Mouse (Mus musculus): ENCODE measurements around the gene Rbfox3. TPM values are rescaled to one million over a fixed set of nuclear protein-coding genes. Genes with fewer than 3 reads are reported as not detected.
A peak's percentile ranks its signal among the peaks of the same experiment; 100 is the strongest.

The Rbfox3 gene
- polyA plus RNA-seq, 1 experiment from 2014 or later = 0.26 TPM

DNA sequence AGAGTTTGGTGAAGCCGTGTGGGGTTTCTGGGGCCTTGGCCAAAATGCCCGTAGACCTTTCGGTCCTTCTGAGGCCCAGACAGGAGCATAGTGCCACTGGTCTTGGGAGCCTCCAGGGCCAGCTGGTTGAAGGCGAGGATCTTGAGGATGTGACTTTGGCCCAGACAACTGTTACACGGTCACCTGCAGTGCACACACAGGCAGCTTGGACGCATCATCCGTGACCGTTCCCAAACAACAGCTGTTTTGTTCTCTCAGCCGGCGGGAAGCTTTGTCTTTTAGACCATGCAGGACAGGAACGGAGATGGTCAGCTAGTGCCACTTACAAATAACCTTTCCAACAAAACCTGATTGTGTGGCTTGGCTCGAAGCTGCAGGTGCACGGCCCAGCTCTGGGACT lies 439.7 kb downstream of the Rbfox3 start:
- Histone ChIP-seq H3K4me1 (replicated peaks) (peaks cover 21% of the 10 kb centered on the region), H3K9me3 (replicated peaks) (no peaks in the 10 kb centered on the region), H3K27ac (ENCODE audit: poor library complexity, severe bottlenecking) (no peak overlapping the region), H3K4me3 (no peak overlapping the region), H3K4me2 (no peak overlapping the region), H3K27me3 (replicated peaks) (no peaks in the 10 kb centered on the region), H3K36me3 (no peaks in the 10 kb centered on the region), H3K9ac (no peak overlapping the region)
- WGBS = 85% methylated on average over 13 of the region's 13 CpGs
- ATAC-seq (ENCODE audit: insufficient number of reproducible peaks, low FRiP score) = no peak

DNA sequence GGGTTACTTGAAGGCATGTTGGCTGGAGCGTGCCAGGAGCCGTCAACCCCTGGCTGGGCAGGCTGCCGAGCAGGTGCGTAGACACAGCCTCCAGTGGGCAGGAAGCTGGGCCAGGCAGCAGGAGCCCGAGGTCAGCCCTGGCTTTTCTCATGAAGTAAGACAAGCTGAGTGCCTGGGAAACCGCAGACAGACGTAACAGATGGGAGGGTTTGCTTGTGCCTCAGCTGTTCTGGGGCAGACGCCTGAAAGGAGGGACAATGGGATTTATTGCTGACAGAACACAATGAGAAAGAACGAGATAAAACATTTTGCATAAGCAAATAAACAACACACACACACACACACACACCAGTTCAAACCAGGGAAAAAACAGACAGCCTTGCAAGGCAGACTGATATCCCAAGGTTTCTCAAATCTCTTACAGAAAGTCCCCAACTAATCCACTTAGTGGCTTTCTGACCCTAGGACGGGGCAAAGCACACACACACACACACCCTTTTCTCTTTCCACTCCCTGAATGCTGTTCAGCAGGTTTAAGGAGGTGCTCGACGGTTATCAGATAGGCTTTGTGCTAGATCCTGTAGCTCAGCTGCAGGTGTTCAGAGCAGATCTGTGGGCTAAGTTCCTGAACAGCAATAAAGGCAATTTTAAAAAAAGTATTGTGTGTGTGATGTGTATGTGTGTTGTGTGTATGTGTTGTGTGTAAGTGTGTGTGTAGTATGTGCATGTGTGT lies 441.0 kb downstream of the Rbfox3 start:
- no peak overlapping the region for H3K27ac ChIP-seq (ENCODE audit: poor library complexity, severe bottlenecking)

DNA sequence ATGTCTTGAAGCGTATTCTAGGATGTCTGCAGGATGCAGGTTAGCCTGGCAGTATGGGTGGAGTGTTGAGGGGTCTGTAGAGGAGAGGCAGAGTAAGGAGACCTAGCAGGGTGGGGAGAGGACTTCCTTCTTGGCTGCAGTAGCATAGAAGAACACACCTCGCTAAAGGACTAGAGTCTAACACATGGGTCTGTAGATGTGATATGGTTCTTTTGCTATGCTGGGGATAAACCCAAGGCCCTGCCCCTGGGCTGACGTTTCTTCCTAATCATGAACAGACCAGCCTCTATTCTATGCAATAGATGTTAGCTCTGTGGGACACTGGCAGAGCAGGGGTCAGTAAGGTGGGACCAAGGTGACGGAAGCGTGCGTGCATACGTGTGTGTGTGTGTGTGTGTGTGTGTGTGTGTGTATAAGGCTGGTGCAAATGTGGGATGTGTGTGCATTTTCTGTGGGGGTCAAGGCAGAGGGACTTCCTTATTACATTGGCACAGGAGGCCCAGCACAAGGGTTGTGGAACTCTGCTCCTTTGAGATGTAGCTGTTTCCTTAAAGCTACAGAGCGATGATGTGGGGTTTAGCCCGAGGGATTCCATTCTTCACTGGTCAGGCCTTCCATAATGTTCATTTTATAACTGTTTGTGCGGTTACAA lies 441.8 kb downstream of the Rbfox3 start:
- 77% methylated on average over 10 of the region's 10 CpGs for WGBS
- Histone ChIP-seq H3K4me2 (no peak overlapping the region), H3K36me3 (no peaks in the 10 kb centered on the region), H3K9ac (no peak overlapping the region), H3K27ac (ENCODE audit: poor library complexity, severe bottlenecking) (no peak overlapping the region), H3K27me3 (replicated peaks) (no peaks in the 10 kb centered on the region), H3K4me1 (replicated peaks) (peaks cover 21% of the 10 kb centered on the region), H3K4me3 (no peak overlapping the region), H3K9me3 (replicated peaks) (no peaks in the 10 kb centered on the region)
- no peak for ATAC-seq (ENCODE audit: insufficient number of reproducible peaks, low FRiP score)

More for the DNA sequence above, 441.0 kb downstream of the Rbfox3 start:
- no peaks in the 10 kb centered on the region for H3K9me3 ChIP-seq (replicated peaks)
- ATAC-seq (ENCODE audit: insufficient number of reproducible peaks, low FRiP score) = peak; percentile 61; the same call in 1 of the 2 replicates
- peaks cover 21% of the 10 kb centered on the region for H3K4me1 ChIP-seq (replicated peaks)
- no peak overlapping the region for H3K9ac ChIP-seq
- H3K4me2 ChIP-seq = no peak overlapping the region
- WGBS = 17% methylated on average over 12 of the region's 12 CpGs
- no peaks in the 10 kb centered on the region for H3K36me3 ChIP-seq
- no peaks in the 10 kb centered on the region for H3K27me3 ChIP-seq (replicated peaks)
- H3K4me3 ChIP-seq = no peak overlapping the region

DNA sequence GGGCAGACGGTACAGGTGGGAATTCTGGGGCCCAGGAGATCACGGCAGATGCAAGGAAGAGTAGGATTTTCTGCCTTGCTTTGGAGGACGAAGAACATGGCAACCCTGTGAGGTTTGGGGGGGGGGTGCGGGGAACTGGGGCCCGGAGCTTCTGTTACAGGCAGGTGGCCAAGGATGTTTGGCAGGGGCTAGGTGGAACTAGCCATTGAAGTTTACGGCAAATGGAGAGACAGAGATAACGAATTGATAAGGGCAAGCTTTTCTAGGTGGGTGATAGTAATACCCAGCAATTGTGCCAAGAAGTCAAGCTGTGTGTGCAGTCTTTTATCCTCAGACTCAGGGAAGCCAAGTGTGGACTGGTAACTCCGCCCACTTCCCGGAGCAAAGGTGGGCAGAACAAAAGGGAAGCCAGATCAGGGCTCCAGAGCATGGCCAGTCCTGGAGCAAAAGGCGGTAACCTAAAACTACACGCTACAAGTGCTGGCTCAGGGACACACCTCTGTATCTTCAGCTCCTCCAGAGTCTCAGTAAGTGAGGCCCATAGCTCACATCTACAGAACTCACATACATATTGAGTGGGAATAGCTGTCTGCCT lies 443.9 kb downstream of the Rbfox3 start:
- no peak overlapping the region for H3K4me2 ChIP-seq
- no peak overlapping the region for H3K9ac ChIP-seq
- ATAC-seq (ENCODE audit: insufficient number of reproducible peaks, low FRiP score) = no peak
- no peak overlapping the region for H3K4me3 ChIP-seq
- WGBS = 53% methylated on average over 11 of the region's 11 CpGs
- H3K27ac ChIP-seq (ENCODE audit: poor library complexity, severe bottlenecking) = no peak overlapping the region
- no peaks in the 10 kb centered on the region for H3K36me3 ChIP-seq
- H3K4me1 ChIP-seq (replicated peaks) = peaks cover 21% of the 10 kb centered on the region
- no peaks in the 10 kb centered on the region for H3K27me3 ChIP-seq (replicated peaks)
- no peaks in the 10 kb centered on the region for H3K9me3 ChIP-seq (replicated peaks)

GRCm38 (mm10) chr11:118460280-118460679 lies 451.1 kb downstream of the Rbfox3 start:
- H3K36me3 ChIP-seq = no peaks in the 10 kb centered on the region
- no peak overlapping the region for H3K9ac ChIP-seq
- no peak overlapping the region for H3K4me2 ChIP-seq
- H3K4me3 ChIP-seq = no peak overlapping the region
- WGBS = 54% methylated on average over 6 of the region's 6 CpGs
- H3K4me1 ChIP-seq (replicated peaks) = peaks cover 12% of the 10 kb centered on the region
- no peak for ATAC-seq (ENCODE audit: insufficient number of reproducible peaks, low FRiP score)
- H3K9me3 ChIP-seq (replicated peaks) = peaks cover 6% of the 10 kb centered on the region; the same call in 1 of the 2 replicates
- H3K27ac ChIP-seq (ENCODE audit: poor library complexity, severe bottlenecking) = no peak overlapping the region
- no peaks in the 10 kb centered on the region for H3K27me3 ChIP-seq (replicated peaks)

GRCm38 (mm10) chr11:118459536-118459935 lies 451.9 kb downstream of the Rbfox3 start:
- peak; percentile 50 for ATAC-seq (ENCODE audit: insufficient number of reproducible peaks, low FRiP score)
- H3K4me2 ChIP-seq = no peak overlapping the region
- H3K27ac ChIP-seq (ENCODE audit: poor library complexity, severe bottlenecking) = peak overlapping the region; percentile 55

GRCm38 (mm10) chr11:118459051-118459450 lies 452.3 kb downstream of the Rbfox3 start:
- Histone ChIP-seq H3K9me3 (replicated peaks) (peaks cover 6% of the 10 kb centered on the region; the same call in 1 of the 2 replicates), H3K9ac (no peak overlapping the region), H3K4me2 (no peak overlapping the region), H3K27ac (ENCODE audit: poor library complexity, severe bottlenecking) (peak overlapping the region; percentile 55), H3K4me3 (no peak overlapping the region), H3K4me1 (replicated peaks) (peaks cover 12% of the 10 kb centered on the region), H3K27me3 (replicated peaks) (no peaks in the 10 kb centered on the region), H3K36me3 (no peaks in the 10 kb centered on the region)
- ATAC-seq (ENCODE audit: insufficient number of reproducible peaks, low FRiP score) = peak; percentile 73
- 24% methylated on average over 8 of the region's 8 CpGs for WGBS

More at GRCm38 (mm10) chr11:118459536-118459935, 451.9 kb downstream of the Rbfox3 start:
- Histone ChIP-seq H3K9ac (no peak overlapping the region), H3K4me3 (no peak overlapping the region), H3K27me3 (replicated peaks) (no peaks in the 10 kb centered on the region), H3K4me1 (replicated peaks) (peaks cover 12% of the 10 kb centered on the region), H3K9me3 (replicated peaks) (peaks cover 6% of the 10 kb centered on the region; the same call in 1 of the 2 replicates), H3K36me3 (no peaks in the 10 kb centered on the region)
- 70% methylated on average over 4 of the region's 4 CpGs for WGBS

DNA sequence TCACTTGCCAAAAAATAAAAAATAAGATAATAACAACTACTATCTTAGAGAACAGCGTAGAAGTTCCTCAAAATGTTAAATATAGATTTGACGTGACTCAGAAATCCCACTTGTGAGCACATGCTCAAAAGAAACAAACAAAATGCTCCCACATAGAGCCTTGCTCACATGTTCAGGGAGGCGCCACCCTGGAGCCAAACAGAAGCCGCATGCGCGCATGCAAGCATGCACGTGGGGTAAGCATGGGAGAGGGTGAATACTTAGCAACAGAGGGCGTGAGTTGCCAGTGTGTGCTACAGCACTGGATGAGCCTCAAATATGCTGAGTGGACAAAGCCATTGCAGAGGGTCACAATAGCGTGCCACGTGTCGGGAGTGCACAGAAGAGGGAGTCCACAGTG lies 454.5 kb downstream of the Rbfox3 start:
- no peak overlapping the region for H3K4me2 ChIP-seq
- no peaks in the 10 kb centered on the region for H3K36me3 ChIP-seq
- WGBS = 77% methylated on average over 11 of the region's 11 CpGs
- H3K4me3 ChIP-seq = no peak overlapping the region
- no peaks in the 10 kb centered on the region for H3K27me3 ChIP-seq (replicated peaks)
- H3K9me3 ChIP-seq (replicated peaks) = peaks cover 6% of the 10 kb centered on the region; the same call in 1 of the 2 replicates
- no peak overlapping the region for H3K27ac ChIP-seq (ENCODE audit: poor library complexity, severe bottlenecking)
- ATAC-seq (ENCODE audit: insufficient number of reproducible peaks, low FRiP score) = no peak
- H3K4me1 ChIP-seq (replicated peaks) = peaks cover 12% of the 10 kb centered on the region
- no peak overlapping the region for H3K9ac ChIP-seq

DNA sequence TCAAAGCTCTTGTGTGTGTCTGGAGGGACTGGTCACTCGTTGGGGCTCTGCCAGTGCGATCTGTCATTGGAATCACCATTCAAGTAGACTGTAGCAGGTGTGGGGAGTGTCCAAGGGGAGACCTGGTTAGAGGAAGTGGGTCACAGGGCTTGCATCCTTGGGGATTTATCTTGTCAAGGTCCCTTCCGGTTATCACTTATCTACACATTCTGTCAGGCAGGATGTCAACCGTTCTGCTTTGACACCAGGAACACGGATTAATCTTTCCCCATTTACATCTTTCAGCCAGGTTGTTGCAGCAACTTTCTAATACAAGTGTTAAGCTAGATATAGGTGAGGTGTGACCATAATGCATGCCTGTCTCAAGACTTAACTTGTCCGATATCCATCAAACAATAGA lies 455.6 kb downstream of the Rbfox3 start:
- Histone ChIP-seq H3K4me3 (no peak overlapping the region), H3K9me3 (replicated peaks) (peaks cover 6% of the 10 kb centered on the region; the same call in 1 of the 2 replicates), H3K36me3 (no peaks in the 10 kb centered on the region), H3K27me3 (replicated peaks) (no peaks in the 10 kb centered on the region), H3K27ac (ENCODE audit: poor library complexity, severe bottlenecking) (no peak overlapping the region), H3K4me2 (no peak overlapping the region), H3K4me1 (replicated peaks) (peaks cover 13% of the 10 kb centered on the region), H3K9ac (no peak overlapping the region)
- 59% methylated on average over 6 of the region's 6 CpGs for WGBS
- ATAC-seq (ENCODE audit: insufficient number of reproducible peaks, low FRiP score) = no peak

DNA sequence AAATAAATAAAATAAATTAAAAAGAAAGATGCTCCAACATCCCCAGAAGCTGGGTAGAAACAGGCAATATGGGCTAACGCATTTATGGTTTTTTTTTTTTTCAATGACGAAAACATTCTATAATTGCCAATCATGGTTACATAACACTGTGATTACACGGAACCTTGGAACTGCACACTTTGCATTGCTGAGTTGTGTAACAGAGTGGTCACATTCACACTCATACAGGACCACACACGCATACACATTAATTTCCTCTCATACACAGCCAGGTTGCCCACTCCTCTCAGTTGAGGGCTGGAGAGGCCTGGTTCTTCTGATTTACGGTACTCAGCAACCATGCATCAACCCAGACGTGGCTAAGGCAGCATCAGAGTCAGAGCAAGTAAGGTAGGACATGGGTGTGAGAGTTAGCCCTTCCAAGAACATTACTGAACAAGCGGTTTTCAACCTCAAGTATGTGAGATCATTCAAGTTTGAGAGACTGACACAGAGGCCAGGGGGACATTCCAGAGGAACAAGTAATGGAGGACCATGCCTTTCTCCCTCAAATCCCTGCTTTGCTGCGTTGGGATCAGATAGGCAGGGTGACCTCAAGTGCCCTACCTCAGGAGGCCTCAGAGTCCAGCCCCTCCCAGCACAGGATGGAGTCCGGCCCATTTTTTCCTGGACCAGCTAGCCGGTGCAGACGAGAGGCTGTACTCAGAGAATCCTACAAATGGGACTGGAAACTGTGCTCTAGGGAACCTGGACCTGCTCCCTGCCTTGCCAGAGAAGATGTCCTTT lies 457.3 kb downstream of the Rbfox3 start:
- no peaks in the 10 kb centered on the region for H3K27me3 ChIP-seq (replicated peaks)
- no peak overlapping the region for H3K4me3 ChIP-seq
- no peak overlapping the region for H3K4me2 ChIP-seq
- H3K27ac ChIP-seq (ENCODE audit: poor library complexity, severe bottlenecking) = no peak overlapping the region
- ATAC-seq (ENCODE audit: insufficient number of reproducible peaks, low FRiP score) = no peak
- H3K4me1 ChIP-seq (replicated peaks) = peaks cover 10% of the 10 kb centered on the region
- 68% methylated on average over 11 of the region's 11 CpGs for WGBS
- H3K9ac ChIP-seq = no peak overlapping the region
- no peaks in the 10 kb centered on the region for H3K9me3 ChIP-seq (replicated peaks)
- no peaks in the 10 kb centered on the region for H3K36me3 ChIP-seq

All from heart, embryonic 12.5 days (tissue).